Mouse (Mus musculus) lung, postnatal 25 days (tissue): ENCODE results near the gene Dcaf17.

Experiments
- DNase-seq: peaks from one replicate; pipeline ENCODE4 v3.0.0; 2022; ENCODE audit warnings: low spot score

Dcaf17 gene

DNA sequence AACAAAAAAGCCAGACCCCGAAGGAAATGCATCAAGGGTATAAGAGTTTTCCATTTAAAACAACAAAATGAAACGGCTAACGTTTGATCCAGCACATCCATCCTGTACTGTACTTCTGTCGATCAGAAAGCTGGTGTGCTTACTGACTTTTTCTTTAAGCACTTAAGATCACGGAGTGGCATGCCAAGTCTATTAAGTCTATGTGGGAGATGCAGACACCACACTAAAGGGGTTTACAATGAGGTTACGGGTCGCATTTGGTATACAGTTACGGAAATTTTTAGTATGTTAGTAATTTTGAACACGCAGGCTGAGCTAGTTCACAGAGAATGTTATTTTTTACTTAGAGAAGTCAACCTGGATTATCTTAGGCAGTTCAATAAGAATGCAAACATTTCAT, 412 bp upstream of the Dcaf17 start:
- DNase-seq: no peak

DNA sequence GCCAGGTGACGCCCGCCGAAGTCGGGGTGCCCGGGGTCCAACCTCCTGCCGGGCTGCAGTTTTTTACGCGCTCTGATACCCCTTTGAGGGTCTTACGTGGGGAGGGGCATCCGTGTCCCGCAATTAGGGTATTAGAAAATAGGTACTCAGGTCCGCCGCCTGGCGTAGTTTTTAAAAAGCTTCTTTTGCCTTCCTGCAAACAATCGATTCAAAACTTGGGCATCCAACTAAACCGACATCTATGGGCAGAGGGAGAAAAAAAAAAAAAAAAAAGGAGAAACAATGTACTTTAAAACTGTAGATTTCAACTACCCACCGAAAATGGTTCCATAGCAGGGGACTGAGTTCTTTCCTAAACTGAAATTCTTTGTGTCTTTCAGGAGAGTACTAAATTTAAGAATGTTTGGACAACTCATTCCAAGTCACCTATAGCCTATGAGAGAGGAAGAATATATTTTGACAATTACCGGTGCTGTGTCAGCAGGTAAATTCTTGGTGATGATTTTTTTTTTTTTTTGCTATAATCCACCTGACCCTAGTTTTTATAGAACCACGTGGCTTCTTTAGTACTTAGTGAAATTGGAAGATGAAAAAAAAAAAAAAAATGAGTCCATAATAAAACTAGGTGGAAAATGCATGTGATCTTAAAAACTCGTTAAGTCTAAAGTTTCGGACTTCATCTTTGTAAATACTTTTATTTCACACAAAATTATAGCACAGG, 1.1 kb downstream of the Dcaf17 start:
- DNase-seq: no peak

DNA sequence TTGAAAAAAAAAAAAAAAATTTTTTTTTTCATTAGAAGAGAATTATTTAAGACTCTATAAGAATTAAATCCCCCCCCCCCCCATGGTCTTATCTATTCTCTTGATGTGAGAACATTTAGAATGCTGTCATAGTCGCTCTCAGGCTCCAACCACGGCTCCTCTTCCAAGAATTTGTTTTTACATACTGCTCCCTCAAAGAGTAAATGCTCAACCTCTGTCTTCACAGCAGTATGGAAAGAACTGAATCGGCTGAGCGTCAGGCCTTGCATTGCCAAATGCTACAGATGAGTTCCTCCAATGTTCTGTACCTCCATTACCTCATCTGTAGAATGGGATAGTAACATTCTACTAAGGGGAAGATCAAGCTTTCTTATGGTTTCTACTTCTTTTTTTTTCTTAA, 16.5 kb downstream of the Dcaf17 start:
- DNase-seq: no peak

DNA sequence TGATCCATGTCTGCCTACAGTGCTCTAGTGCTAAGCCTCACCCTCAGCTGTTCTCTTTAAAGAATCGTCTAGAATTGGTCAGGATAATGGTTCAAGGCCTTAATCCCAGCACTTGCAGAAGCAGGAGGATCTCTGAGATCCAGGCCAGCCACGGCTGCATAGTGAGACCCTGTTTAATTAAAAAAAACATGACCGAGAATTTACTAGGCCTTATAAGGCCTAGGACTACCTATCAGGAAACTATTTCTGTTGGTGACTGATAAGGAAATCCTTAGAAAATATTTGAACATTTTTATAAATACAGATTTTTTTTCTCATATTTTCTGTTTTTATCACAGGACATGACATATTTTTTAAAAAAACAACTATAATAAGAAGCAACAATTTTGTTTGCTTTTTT, 18.2 kb downstream of the Dcaf17 start:
- no peak for DNase-seq

DNA sequence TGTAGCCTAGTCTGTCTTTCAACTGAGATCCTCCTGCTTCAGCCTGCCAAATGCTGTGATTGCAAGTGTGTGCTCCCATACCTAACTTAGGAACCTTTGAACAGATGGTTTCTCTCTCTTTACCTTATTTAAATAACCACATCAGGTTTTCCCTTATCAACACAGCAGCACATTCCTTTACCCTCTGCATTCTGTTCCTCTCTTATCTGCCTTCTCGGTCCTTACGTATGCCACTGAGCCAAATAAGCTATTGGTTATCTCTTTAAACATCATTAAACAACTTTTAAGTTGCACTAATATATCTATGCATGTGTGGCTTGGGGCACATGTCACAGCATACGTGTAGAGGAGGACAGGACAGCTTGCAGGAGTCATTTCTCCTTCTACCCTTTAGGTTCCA, 18.7 kb downstream of the Dcaf17 start:
- no peak for DNase-seq

DNA sequence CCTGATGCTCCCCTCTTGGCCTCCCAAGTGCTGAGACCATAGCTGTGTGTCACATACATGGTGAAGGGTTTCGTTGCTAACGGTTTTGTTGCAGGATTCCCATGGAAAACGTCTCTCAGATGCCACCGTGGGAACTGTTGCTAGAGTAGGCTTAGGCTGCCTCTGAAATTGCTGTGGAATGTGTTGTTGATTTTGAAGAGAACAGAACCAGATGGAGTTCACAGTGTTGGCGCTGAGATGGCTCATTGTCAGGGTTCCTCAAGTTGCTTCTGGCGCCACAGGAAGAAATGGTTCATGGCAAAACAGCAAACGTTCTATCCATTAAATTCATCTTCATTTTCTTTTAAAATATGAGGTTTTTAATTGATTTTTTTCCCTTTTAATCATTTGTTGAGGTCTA, 27.3 kb downstream of the Dcaf17 start:
- no peak for DNase-seq

DNA sequence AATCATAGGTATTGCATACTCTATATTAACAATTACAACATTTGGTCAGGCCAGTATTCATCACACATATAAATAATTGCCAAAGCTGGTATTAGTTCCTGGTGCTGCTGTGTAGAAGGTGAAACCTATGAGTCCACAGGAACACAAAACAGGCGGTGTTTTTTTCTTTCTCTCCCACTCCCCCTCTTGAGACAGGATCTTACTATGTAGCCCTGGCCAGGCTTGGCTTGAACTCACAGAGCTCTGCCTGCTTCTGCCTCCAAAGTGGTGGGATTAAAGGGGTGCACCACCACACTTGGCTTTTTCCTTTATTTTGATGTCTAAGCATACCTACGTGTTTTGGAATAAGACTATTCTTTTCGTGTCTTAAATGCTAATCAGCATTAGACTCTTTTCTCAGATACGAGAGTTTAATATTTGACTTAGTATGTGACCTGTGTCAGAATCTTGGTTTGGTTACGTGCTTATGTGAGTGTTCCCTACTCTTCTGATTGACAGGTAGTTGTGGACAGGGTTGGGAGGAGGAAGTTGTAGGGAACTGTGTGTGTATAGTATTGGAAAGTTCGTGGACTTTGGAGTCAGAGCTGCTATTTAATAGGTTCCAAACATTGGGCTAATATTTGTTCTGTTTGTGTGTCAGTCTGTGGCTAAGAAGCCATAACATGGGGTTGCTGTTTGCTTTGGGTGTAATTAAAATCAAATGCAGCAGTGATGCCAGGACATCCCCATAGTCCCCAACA, 28.5 kb downstream of the Dcaf17 start:
- DNase-seq: no peak

DNA sequence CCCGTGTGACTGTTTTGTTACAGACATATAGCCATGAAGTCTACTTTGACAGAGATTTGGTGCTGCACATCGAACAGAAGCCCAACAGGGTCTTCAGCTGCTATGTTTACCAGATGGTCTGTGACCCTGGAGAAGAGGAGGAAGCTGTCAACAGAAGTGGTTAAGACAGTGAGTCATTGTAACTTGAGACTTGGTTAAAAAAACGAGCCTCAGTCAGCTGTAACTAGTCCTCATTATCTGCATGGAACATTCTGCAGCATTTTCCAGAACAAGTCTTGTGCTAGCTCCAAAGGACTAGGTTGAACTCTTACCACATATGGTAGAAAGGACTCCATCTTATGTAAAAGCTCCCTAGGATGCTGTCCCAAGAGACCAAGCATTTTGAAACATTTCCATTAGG, 34.6 kb downstream of the Dcaf17 start:
- DNase-seq: no peak

DNA sequence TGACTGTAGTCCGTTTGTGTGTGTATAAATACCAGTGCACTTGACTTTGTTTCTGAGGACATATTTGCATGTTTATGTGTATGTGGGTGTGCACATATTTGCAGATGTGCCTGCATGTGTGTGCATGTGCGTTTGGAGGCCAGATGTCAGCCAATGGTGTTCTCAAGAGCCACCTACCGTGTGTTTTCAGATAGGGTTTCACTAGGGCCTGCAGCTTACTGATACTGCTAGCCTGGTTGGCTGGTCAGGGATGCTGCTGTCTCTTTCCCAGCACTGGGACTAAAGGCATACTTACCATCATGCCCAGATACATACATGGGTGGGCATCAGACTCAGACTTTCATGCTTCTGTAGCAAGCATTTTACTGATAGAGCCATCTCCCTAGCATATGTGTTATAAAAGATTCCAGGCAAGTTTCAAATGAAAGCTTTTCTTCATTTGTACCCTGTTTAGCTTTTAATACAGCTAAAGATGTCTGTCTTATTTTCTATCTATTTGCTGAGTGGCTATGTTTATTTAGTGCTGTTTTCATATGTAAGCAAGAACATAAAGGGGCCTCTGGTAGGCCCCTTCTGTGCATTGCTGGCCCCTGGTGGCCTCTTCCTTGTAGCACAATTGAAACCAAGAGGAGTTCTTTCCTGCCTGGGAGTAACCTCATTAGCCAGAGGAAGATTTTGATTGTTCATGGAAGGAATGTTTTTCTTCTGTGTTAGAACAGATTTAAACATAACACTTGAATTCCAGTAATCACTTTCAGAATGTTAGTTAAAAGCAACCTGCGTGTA, 35.7 kb downstream of the Dcaf17 start:
- DNase-seq: no peak

DNA sequence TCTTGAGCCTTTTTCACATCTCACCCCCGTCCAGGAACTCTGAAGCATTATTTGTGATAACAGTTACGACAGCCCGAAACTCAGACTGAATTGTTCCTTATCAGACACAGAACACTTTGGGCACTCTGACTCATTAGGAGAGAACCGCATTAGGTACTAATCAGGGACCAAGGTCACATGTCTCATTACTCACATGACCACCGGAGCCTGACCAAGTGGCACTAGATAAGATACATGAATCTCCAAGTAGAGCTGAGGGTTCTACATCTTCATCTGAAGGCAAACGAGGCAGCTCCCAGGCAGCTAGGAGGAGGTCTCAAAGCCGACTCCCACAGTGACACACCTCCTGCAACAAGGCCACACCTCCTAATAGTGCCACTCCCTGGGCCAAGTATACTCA, 41.0 kb downstream of the Dcaf17 start:
- no peak for DNase-seq

DNA sequence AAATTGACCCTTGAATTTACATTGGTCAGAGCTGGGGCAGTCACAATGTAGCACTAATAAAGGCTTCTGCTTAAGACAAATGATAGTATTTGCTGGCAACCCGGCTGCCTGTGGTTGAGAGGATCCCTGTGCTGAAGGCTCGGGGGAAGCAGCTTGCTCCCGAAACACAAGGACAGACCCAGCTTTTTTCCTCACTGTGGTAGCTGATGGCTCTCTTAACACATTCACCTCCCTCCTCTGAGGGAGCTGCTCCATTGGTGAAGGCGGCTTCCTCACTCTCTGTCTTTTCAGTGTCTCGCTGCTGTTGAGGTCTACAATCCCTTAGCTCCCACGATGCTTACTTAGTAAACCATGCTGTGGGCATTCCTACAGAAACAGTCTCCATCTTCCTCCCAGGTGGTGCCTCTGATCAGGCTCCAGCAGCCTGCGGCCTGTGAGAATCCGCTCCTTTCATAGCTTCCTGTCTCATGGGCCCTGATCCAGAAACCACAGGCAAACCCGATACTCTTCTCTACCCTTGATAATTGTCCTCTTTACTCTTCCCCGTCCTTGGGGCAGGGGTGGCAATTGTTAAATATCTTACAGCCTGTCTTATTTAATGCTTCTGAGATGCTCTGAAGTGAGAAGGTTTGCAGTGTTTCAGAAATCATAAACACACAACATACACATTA, 47.6 kb downstream of the Dcaf17 start:
- no peak for DNase-seq

DNA sequence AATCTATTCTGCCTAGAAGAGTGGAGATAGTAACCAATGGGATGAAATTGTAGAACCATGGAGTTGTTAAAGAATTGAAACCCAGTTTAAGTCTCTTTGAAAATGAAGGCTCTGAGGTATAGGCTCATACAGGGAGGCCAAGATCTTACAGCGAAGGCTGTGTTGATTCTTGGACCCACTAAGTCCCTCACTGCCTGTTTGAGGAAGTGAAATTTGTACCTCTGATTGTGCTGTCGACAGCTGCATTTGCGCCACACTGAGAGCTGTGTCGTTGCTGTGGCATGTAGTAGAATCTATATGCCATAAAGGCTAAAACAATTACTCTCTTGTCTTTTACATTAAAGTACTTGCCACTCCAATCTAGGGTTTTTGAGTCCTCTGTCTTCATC, 48.2 kb downstream of the Dcaf17 start:
- DNase-seq: no peak

DNA sequence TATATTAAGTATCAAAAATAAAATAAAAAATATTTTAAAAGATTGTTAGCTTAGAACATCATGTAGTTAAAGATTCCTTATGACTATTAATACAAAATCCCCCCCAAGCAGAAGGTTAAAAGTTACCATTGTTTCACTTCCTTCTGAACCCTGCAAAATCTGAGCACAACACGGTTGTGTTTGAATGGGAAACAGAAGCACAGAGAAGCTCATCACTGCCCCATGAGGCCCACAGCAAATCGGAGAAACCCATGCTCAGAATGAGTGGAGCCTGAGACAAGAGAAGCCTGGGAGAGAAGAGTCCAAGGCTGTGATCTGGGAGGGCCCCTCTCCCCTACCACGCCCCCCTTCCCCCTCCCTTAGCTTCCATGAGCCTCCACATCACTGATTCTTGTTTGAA, 49.6 kb downstream of the Dcaf17 start:
- DNase-seq: no peak

DNA sequence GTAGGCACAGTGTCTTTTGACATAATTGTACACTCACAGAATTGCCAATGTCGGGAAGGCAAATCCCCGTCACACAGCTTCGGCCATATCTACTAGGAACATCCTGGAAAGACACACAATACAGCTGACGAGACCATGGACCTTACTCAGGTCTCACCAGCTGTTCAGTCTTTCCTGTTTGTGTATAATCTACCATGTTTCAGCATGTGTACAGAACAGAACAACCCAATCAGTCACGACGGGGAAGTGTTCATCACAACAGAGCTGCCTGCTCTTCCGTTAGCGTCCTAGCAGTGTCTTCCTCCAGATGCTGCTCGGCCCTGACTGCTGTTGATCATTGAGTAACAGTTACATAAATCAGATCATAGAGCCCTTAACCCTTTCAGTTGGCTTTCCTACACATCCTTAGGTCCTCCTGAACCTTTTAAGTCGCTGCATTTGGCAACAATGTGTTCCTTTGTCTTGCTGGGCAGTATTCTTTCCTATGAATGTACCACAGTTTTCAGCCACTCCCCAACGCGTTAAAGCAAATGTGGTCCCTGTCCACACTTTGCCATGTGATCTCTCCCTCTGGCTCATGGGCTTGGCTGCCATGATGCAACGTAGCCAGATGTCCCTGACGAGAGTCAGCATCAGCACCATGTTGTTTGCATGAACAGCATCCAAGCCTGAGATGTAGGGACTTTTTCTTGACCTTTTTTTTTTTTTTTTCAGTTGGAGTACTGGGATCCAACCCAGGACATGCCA, 50.5 kb downstream of the Dcaf17 start:
- no peak for DNase-seq

DNA sequence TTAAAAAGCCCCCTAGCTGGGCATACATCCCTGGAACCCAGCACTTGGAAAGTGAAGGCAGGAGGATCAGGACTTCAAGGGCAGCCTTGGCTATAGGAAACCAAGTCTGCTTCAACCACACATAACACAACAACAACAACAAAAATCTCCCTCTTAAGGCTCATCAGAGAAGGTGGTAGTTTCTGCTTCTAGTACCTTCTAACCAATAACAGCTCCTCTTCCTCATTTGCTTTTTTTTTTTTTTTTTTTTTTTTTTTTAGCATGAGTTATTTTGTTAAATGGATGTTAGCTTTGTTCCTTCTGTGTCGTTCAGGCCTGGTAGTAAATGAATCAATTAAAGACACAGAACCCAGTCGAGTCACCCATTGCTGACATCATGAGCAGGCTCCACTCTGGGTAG, 52.1 kb downstream of the Dcaf17 start:
- no peak for DNase-seq

DNA sequence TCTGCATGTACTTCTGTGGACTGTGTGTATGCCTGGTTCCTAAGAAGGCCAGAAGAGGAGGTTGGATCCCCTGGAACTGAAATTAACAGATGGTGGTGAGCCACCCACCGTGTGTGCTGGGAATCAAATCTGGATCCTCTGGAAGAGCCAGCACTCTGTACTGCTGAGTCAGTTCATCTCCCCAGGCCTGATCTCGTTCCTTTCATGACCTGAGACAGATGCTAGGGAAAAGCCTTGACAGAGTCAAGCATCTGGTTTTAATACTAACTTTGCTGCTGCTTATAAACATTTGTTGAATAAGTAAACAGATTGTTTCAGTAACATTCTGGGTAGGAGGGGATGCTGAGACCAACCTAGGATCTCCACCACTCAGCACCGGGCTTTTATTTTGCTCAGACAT, 53.4 kb downstream of the Dcaf17 start:
- DNase-seq: no peak

DNA sequence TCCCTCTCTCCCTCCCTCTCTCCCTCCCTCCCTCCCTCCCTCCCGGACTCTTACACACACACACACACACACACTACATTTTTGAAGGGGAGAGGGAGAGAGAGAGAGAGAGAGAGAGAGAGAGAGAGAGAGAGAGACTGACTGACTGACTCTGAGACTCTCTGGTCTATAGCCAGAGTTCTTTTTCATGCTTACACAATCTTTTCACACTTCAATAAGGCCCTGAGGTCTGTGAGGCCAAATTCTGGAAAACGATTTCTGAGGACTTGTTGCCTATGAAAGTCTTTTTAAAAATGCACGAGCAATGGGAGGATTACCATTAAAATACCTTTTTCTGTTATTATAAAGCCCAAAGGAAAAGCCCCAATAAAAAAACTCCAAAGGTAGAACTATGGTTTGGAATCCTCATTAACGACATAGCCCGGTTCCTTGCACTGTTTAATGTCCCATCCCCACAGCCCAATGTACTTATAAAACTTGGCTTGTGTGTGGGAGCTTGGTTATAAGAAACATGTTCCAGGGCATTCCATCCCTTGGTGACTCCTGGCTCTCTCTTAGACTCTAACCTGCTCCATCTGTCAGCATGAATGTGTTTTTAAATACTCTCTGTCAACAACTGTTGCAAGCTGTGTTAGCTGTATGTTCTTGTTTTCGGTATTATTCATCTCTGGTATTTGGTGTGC, 58.5 kb downstream of the Dcaf17 start:
- DNase-seq: no peak

DNA sequence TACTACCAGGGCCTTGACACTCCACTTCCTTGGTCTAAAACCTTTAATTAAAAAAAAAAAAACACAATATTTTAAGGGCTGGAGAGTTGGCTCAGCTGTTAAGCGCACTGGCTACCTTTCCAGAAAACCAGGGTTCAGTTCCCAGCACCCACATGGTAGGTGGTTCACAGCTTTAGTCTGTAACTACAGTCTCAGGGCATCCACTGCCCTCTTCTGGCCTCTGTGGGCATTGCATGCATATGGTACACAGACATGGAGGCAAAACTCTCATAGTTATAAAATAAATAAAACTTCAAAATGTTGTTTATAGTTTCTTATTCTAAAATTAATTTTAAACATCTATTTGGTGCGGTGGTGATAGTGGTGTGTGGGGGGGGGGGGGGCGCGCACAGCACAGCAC, 61.0 kb downstream of the Dcaf17 start:
- DNase-seq: no peak

DNA sequence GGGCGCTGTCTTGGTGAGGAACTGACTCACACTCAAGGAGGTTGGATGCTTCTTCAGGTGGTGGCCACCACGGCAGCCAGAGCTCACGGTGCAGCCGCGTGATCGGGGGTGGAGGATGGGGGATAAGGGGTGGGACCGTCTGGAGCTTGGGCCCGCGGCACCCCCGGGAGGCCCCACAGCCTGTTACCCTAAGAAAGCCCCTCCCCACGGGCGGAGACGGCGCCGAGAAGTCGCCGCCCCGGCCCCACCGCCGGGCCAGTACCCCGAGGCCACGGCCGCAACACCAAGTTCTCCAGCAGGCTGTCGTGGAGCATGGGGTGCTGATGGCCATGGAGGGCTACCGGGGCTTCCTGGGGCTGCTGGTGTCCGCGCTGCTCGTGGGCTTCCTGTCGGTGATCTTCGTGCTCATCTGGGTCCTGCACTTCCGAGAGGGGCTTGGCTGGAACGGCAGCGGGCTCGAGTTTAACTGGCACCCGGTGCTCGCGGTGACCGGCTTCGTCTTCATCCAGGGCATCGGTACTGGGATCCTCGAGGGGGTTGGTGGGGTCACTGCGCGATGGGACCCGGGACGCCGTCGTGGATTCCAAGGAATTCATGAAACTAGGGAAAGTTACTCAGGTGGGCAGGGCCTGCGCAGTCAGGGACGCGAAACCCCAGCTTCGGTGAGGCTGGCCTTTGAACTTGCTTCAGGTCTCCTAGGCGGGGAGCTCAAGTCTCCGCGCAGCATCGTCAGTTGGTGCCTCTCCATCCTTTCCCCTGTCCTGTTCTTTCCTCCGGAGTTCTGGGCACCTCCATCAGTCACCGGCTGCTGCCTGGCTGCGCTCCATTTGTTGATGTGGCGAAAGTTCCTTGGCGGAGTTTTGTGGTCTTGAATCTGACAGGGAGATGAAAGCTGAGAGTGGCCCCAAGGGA, 62.9 kb downstream of the Dcaf17 start, which contains the start of gene Cybrd1:
Cybrd1 (plus strand) TSS at position 127 of the 912 bp plus-strand sequence.
- no peak for DNase-seq

DNA sequence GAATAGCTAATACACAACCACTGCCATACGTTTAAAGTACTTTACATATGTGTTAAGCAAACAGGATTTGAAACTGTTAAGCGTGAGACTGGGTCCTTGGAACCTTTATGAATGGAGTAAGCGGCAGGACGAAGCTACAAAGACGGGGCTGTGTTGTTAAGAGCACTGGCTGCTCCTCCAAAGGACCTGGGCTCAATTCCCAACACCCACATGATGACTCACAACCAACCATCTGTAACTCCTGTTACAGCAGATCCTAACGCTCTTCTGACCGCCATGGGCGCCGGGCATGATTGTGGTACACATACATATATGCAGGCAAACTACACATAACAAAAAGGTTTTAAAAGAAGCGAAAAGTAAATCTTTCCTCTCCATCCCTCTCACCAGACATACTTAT, 65.7 kb downstream of the Dcaf17 start:
- DNase-seq: no peak
